Mouse (Mus musculus) intestine, embryonic 14.5 days (tissue): ENCODE data around the gene Slc38a9. TPM values are rescaled to one million over a fixed set of nuclear protein-coding genes. Genes with fewer than 3 reads are reported as not detected.

Experiments used
- ATAC-seq: fragments of 200-750 bp; cut with Nextera tagmentation; replicated peaks from 2 replicates; pipeline ENCODE4 v1.8.0; 2017; ENCODE audit warnings: low read depth, moderate number of reproducible peaks, moderate TSS enrichment, moderate library complexity; ENCODE audit not compliant: low FRiP score, low TSS enrichment
- DNase-seq: peaks from one replicate; pipeline ENCODE4 v3.0.0-alpha.2; 2018; ENCODE audit warnings: low spot score
- H3K27ac ChIP-seq: fragments of 300-500 bp; sonication (generic); 2 replicates; pipeline ENCODE4 v1.5.1; 2014; ENCODE audit warnings: low read depth, mild to moderate bottlenecking, control low read depth
- H3K27me3 ChIP-seq: fragments of 300-500 bp; sonication (generic); replicated peaks from 2 replicates; pipeline ENCODE4 v1.6.1; 2014; ENCODE audit warnings: low read length, control low read depth; ENCODE audit not compliant: control insufficient read depth, insufficient read depth
- H3K36me3 ChIP-seq: fragments of 300-500 bp; sonication (generic); 2 replicates; pipeline ENCODE4 v1.6.1; 2014; ENCODE audit warnings: low read length, control low read depth; ENCODE audit not compliant: control insufficient read depth, insufficient read depth
- H3K4me1 ChIP-seq: fragments of 300-500 bp; sonication (generic); replicated peaks from 2 replicates; pipeline ENCODE4 v1.6.1; 2014; ENCODE audit warnings: low read length, control low read depth, mixed read lengths; ENCODE audit not compliant: control insufficient read depth, insufficient read depth
- H3K4me2 ChIP-seq: fragments of 300-500 bp; sonication (generic); 2 replicates; pipeline ENCODE4 v1.6.1; 2014; ENCODE audit warnings: low read length
- H3K4me3 ChIP-seq: fragments of 300-500 bp; sonication (generic); 2 replicates; pipeline ENCODE4 v1.5.1; 2014; ENCODE audit warnings: low read depth, low read length, control low read depth, mixed read lengths
- H3K9ac ChIP-seq: fragments of 300-500 bp; sonication (generic); 2 replicates; pipeline ENCODE4 v1.6.1; 2014; ENCODE audit warnings: mild to moderate bottlenecking, low read length
- H3K9me3 ChIP-seq: fragments of 300-500 bp; sonication (generic); 2 replicates; pipeline ENCODE4 v1.6.1; 2016; ENCODE audit warnings: low read length, control low read depth; ENCODE audit not compliant: control insufficient read depth
- WGBS: fragments of 180-500 bp; shearing (Covaris S2); extraction: QIAGEN DNeasy Blood & Tissue Kit; methylation state at CpG from one replicate; pipeline ENCODE4 v1.1.7; 2014; 5-methylcytosine and 5-hydroxymethylcytosine counted together
- polyA plus RNA-seq: library from polyadenylated mRNA; unstranded; fragments of >200 nt; fragmentation: Nextera tagmentation; extraction: Ambion mirVana; gene quantifications from 2 replicates; pipeline ENCODE4 v1.2.1, GENCODE M21; 2014

The Slc38a9 gene
- polyA plus RNA-seq, 1 experiment from 2014 or later, result 13.7 TPM

GRCm38 (mm10) chr13:112772252-112772651 is 111.7 kb downstream of the Slc38a9 start:
- DNase-seq (no peak), ATAC-seq (no peak)
- peaks cover 7% of the 10 kb centered on the region; the same call in 1 of the 2 replicates for H3K4me1 ChIP-seq
- no peak overlapping the region for H3K27ac ChIP-seq
- H3K36me3 ChIP-seq, result no peaks in the 10 kb centered on the region
- no peaks in the 10 kb centered on the region for H3K27me3 ChIP-seq
- no peak overlapping the region for H3K4me3 ChIP-seq
- peaks cover 6% of the 10 kb centered on the region for H3K9me3 ChIP-seq
- WGBS, result 67% methylated on average over 11 of the region's 11 CpGs
- no peak overlapping the region for H3K4me2 ChIP-seq
- no peak overlapping the region for H3K9ac ChIP-seq

GRCm38 (mm10) chr13:112772861-112773260 is 112.3 kb downstream of the Slc38a9 start:
- no peak overlapping the region for H3K9ac ChIP-seq
- no peak overlapping the region for H3K27ac ChIP-seq
- no peaks in the 10 kb centered on the region for H3K9me3 ChIP-seq
- H3K36me3 ChIP-seq, result no peaks in the 10 kb centered on the region
- WGBS, result 80% methylated on average over 14 of the region's 14 CpGs
- ATAC-seq, result no peak
- H3K4me3 ChIP-seq, result no peak overlapping the region
- DNase-seq, result no peak
- H3K4me2 ChIP-seq, result no peak overlapping the region
- peaks cover 7% of the 10 kb centered on the region; the same call in 1 of the 2 replicates for H3K4me1 ChIP-seq
- no peaks in the 10 kb centered on the region for H3K27me3 ChIP-seq

- Histone ChIP-seq H3K27ac (no peak overlapping the region), H3K9me3 (no peaks in the 10 kb centered on the region), H3K4me3 (no peak overlapping the region), H3K27me3 (no peaks in the 10 kb centered on the region), H3K36me3 (no peaks in the 10 kb centered on the region), H3K4me1 (peaks cover 7% of the 10 kb centered on the region; the same call in 1 of the 2 replicates), H3K9ac (no peak overlapping the region), H3K4me2 (no peak overlapping the region)
- ATAC-seq, result no peak
- WGBS, result 90% methylated on average over 3 of the region's 3 CpGs
- no peak for DNase-seq
These were observed 113.6 kb downstream of the Slc38a9 start for GRCm38 (mm10) chr13:112773991-112774675.

GRCm38 (mm10) chr13:112775856-112776255 is 115.3 kb downstream of the Slc38a9 start:
- ATAC-seq (no peak), DNase-seq (no peak)
- WGBS, result 89% methylated on average over 10 of the region's 10 CpGs
- Histone ChIP-seq H3K4me2 (no peak overlapping the region), H3K9me3 (no peaks in the 10 kb centered on the region), H3K9ac (no peak overlapping the region), H3K36me3 (no peaks in the 10 kb centered on the region), H3K4me3 (no peak overlapping the region), H3K4me1 (peaks cover 3% of the 10 kb centered on the region; the same call in 1 of the 2 replicates), H3K27ac (no peak overlapping the region), H3K27me3 (no peaks in the 10 kb centered on the region)

GRCm38 (mm10) chr13:112778407-112778806 is 117.9 kb downstream of the Slc38a9 start:
- ATAC-seq (no peak), DNase-seq (no peak)
- Histone ChIP-seq H3K4me3 (no peak overlapping the region), H3K4me2 (no peak overlapping the region), H3K4me1 (no peaks in the 10 kb centered on the region), H3K36me3 (no peaks in the 10 kb centered on the region), H3K27ac (no peak overlapping the region), H3K9me3 (no peaks in the 10 kb centered on the region), H3K9ac (no peak overlapping the region), H3K27me3 (no peaks in the 10 kb centered on the region)
- WGBS, result 88% methylated on average over 5 of the region's 5 CpGs

GRCm38 (mm10) chr13:112785305-112785704 is 124.8 kb downstream of the Slc38a9 start:
- Histone ChIP-seq H3K9ac (no peak overlapping the region), H3K4me2 (no peak overlapping the region), H3K27me3 (no peaks in the 10 kb centered on the region), H3K9me3 (no peaks in the 10 kb centered on the region), H3K36me3 (no peaks in the 10 kb centered on the region), H3K27ac (no peak overlapping the region), H3K4me3 (no peak overlapping the region), H3K4me1 (no peaks in the 10 kb centered on the region)
- ATAC-seq, result no peak
- no peak for DNase-seq
- 60% methylated on average over 7 of the region's 7 CpGs for WGBS

- no peak overlapping the region for H3K9ac ChIP-seq
- H3K4me1 ChIP-seq, result no peaks in the 10 kb centered on the region
- H3K4me3 ChIP-seq, result no peak overlapping the region
- no peaks in the 10 kb centered on the region for H3K36me3 ChIP-seq
- 85% methylated on average over 3 of the region's 3 CpGs for WGBS
- no peak overlapping the region for H3K27ac ChIP-seq
- ATAC-seq (no peak), DNase-seq (no peak)
- no peak overlapping the region for H3K4me2 ChIP-seq
- no peaks in the 10 kb centered on the region for H3K9me3 ChIP-seq
- no peaks in the 10 kb centered on the region for H3K27me3 ChIP-seq
These were observed 125.6 kb downstream of the Slc38a9 start for GRCm38 (mm10) chr13:112786142-112786541.

GRCm38 (mm10) chr13:112786942-112787533 is 126.5 kb downstream of the Slc38a9 start:
- H3K9ac ChIP-seq, result no peak overlapping the region

More at GRCm38 (mm10) chr13:112786942-112787533, 126.5 kb downstream of the Slc38a9 start:
- ATAC-seq, result no peak
- Histone ChIP-seq H3K36me3 (no peaks in the 10 kb centered on the region), H3K4me1 (no peaks in the 10 kb centered on the region), H3K9me3 (no peaks in the 10 kb centered on the region), H3K4me2 (no peak overlapping the region), H3K27ac (no peak overlapping the region), H3K27me3 (no peaks in the 10 kb centered on the region), H3K4me3 (no peak overlapping the region)
- 62% methylated on average over 10 of the region's 10 CpGs for WGBS
- no peak for DNase-seq
